Mouse (Mus musculus): Measurements from ENCODE around the gene Rgs7. TPM values are rescaled to one million over a fixed set of nuclear protein-coding genes. Genes with fewer than 3 reads are reported as not detected.

Rgs7 gene
- polyA plus RNA-seq, 1 experiment from 2014 or later, result 6.6 TPM

DNA sequence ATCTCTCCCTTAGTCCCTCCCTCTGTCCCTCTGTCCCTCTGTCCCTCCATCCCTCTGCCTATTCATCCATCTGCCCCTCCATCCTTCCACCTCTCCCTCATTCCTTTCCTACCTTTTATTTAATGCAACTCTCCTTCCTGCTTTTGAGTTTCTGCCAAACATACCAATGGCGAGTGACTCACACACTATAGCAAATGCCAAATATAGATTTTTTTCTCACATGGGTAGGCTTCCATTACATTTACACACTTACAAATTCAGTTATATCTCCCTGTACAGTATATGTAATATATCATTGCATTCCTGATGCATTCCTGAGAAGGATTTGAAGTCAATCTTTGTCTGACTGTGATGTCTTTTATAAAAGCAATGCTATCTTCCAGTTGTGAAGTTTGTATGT is 202.2 kb downstream of the Rgs7 start:
- 93% methylated on average over 1 of the region's 1 CpGs for WGBS
- H3K27ac ChIP-seq, result no peak overlapping the region
- H3K4me2 ChIP-seq, result no peak overlapping the region
- no peaks in the 10 kb centered on the region for H3K4me1 ChIP-seq
- no peaks in the 10 kb centered on the region for H3K9me3 ChIP-seq
- no peaks in the 10 kb centered on the region for H3K27me3 ChIP-seq
- H3K4me3 ChIP-seq (replicated peaks), result no peak overlapping the region
- no peaks in the 10 kb centered on the region for H3K36me3 ChIP-seq (replicated peaks)
- ATAC-seq (ENCODE audit: low FRiP score), result no peak
- no peak overlapping the region for H3K9ac ChIP-seq

DNA sequence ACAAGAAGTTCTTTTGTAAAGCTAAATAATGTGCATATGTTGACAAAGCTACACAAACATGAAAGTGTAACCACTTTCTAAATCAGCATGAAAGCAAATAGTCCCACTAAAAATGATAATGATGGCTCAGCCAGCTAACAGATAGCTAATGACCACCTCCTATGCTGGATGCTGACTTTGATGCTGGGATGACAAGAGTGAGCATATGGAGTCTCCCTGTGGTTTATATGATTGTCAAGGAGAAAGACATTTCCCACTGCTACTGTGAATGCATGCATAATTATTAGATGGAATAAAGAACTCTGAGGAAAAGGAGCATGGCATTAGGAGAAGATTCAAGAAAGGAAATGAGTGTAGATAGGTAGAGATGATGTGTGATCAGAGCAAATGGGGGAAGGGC is 230.0 kb downstream of the Rgs7 start:
- H3K27ac ChIP-seq, result no peak overlapping the region
- H3K4me2 ChIP-seq, result no peak overlapping the region
- no peak overlapping the region for H3K4me3 ChIP-seq (replicated peaks)
- no peak for ATAC-seq (ENCODE audit: low FRiP score)
- no peaks in the 10 kb centered on the region for H3K27me3 ChIP-seq
- H3K9me3 ChIP-seq, result no peaks in the 10 kb centered on the region
- no peak overlapping the region for H3K9ac ChIP-seq
- H3K36me3 ChIP-seq (replicated peaks), result no peaks in the 10 kb centered on the region
- H3K4me1 ChIP-seq, result no peaks in the 10 kb centered on the region

DNA sequence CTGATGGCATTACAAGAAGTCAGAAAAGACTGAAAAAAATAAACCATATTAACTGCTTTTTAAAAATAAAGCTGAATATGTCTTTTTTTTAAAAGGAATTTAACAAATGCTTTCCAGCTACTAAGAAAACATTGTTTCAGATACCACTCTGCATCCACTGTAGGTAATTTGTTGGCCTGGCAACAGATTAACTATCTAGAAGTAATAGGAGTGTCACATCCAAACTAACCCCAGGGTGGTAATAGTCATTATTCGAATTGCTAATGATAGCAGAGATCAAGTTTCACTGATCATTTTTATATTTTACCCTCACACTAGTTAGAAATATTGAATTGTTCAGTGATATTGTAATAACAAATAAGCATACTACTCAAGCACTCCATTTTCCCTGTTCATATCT is 232.9 kb downstream of the Rgs7 start:
- Histone ChIP-seq H3K4me2 (no peak overlapping the region), H3K4me3 (replicated peaks) (no peak overlapping the region), H3K27me3 (no peaks in the 10 kb centered on the region), H3K27ac (no peak overlapping the region), H3K9ac (no peak overlapping the region), H3K9me3 (no peaks in the 10 kb centered on the region), H3K4me1 (no peaks in the 10 kb centered on the region), H3K36me3 (replicated peaks) (no peaks in the 10 kb centered on the region)
- ATAC-seq (ENCODE audit: low FRiP score), result no peak
- WGBS, result 61% methylated on average over 1 of the region's 1 CpGs

DNA sequence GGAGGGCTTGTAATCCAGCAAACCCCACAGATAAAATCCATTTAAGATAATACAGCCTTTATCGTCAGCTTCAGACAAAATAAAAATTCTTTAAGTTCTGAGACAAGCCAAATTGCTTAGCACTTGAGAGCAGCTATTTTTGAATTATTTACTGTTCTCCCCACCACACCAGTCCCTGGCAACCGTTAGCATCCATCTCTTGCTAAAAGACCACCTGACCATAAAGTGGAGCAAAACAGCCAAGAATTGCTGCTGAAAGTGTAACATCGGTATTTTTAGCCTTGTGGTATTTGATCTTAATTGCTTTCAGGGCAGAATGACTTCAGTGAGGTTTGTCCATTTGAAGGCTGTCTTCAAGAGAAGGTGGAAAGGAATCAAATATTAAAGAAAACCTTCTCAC is 237.1 kb downstream of the Rgs7 start:
- no peak for ATAC-seq (ENCODE audit: low FRiP score)
- H3K4me3 ChIP-seq (replicated peaks), result no peak overlapping the region
- 79% methylated on average over 3 of the region's 3 CpGs for WGBS

DNA sequence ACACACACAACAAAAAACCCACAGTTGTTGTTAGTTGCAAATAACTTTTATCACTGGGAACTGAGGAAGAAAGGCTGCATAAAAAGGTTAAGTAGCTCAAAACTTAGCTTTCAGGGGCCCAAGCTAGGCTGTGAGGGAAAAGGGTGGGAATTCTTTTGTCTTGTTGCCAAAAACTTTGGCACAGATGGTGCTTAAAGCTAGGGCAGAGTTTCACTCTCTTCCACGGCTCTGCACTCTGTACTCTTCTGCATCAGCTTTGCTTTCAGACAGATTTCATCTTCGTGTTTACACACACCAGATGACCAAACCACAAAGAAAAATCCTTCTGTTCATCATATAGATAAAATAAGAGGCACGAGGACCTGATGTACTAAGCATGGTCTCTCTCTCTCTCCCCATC is 237.6 kb downstream of the Rgs7 start:
- Histone ChIP-seq H3K4me3 (replicated peaks) (no peak overlapping the region), H3K27ac (no peak overlapping the region), H3K9ac (no peak overlapping the region), H3K27me3 (no peaks in the 10 kb centered on the region), H3K36me3 (replicated peaks) (no peaks in the 10 kb centered on the region), H3K4me1 (no peaks in the 10 kb centered on the region), H3K9me3 (no peaks in the 10 kb centered on the region), H3K4me2 (no peak overlapping the region)
- ATAC-seq (ENCODE audit: low FRiP score), result no peak
- 55% methylated on average over 3 of the region's 3 CpGs for WGBS

More for the DNA sequence above, 237.1 kb downstream of the Rgs7 start:
- Histone ChIP-seq H3K9me3 (no peaks in the 10 kb centered on the region), H3K27me3 (no peaks in the 10 kb centered on the region), H3K9ac (no peak overlapping the region), H3K36me3 (replicated peaks) (no peaks in the 10 kb centered on the region), H3K4me1 (no peaks in the 10 kb centered on the region), H3K4me2 (no peak overlapping the region), H3K27ac (no peak overlapping the region)

DNA sequence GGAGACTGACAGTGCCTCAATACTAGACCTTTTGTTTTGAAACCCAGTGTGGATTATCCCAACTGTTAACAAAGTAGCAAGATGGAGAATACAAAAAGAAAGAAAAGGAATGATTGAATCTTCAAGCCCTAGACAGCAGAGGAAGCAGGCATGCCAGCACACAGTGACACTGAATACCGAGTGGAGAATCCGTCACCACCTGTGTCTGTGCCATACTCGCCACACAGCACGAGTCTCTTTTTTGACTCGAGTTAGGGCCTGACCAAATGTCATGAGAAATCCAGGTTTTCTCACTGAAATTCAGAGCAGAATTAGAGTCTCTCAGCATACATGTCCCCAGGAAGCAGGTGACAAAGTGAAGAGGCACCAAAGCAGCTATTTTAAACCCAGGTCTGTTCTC is 250.2 kb downstream of the Rgs7 start:
- H3K36me3 ChIP-seq (replicated peaks), result no peaks in the 10 kb centered on the region
- H3K27ac ChIP-seq, result no peak overlapping the region
- H3K4me3 ChIP-seq (replicated peaks), result no peak overlapping the region
- no peaks in the 10 kb centered on the region for H3K27me3 ChIP-seq
- no peaks in the 10 kb centered on the region for H3K4me1 ChIP-seq
- H3K9ac ChIP-seq, result no peak overlapping the region
- ATAC-seq (ENCODE audit: low FRiP score), result no peak
- no peak overlapping the region for H3K4me2 ChIP-seq
- H3K9me3 ChIP-seq, result no peaks in the 10 kb centered on the region
- WGBS, result 87% methylated on average over 5 of the region's 5 CpGs

DNA sequence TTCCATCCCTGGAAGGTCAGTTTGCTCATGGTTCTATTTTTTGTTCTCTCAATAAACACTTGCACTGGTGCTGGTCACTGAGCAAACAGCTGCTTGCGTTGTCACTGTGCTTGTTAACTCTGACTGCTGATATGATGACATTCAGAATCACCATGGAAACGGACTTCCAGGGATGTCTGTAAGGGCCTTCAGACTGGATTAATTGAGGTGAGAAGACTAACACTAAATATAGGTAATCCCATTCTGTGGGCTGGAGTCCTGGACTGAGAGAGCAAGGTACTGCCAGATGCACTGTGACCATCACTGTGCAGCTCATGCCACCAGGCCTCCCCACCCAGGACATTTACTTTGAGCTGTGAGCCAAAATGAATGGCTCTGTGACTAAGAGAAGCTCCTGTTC is 252.2 kb downstream of the Rgs7 start:
- no peak overlapping the region for H3K4me3 ChIP-seq (replicated peaks)
- no peaks in the 10 kb centered on the region for H3K36me3 ChIP-seq (replicated peaks)
- no peak overlapping the region for H3K27ac ChIP-seq
- H3K4me1 ChIP-seq, result no peaks in the 10 kb centered on the region
- H3K9me3 ChIP-seq, result no peaks in the 10 kb centered on the region
- ATAC-seq (ENCODE audit: low FRiP score), result peak; percentile 55
- no peaks in the 10 kb centered on the region for H3K27me3 ChIP-seq
- 76% methylated on average over 2 of the region's 2 CpGs for WGBS
- H3K4me2 ChIP-seq, result no peak overlapping the region
- H3K9ac ChIP-seq, result no peak overlapping the region

DNA sequence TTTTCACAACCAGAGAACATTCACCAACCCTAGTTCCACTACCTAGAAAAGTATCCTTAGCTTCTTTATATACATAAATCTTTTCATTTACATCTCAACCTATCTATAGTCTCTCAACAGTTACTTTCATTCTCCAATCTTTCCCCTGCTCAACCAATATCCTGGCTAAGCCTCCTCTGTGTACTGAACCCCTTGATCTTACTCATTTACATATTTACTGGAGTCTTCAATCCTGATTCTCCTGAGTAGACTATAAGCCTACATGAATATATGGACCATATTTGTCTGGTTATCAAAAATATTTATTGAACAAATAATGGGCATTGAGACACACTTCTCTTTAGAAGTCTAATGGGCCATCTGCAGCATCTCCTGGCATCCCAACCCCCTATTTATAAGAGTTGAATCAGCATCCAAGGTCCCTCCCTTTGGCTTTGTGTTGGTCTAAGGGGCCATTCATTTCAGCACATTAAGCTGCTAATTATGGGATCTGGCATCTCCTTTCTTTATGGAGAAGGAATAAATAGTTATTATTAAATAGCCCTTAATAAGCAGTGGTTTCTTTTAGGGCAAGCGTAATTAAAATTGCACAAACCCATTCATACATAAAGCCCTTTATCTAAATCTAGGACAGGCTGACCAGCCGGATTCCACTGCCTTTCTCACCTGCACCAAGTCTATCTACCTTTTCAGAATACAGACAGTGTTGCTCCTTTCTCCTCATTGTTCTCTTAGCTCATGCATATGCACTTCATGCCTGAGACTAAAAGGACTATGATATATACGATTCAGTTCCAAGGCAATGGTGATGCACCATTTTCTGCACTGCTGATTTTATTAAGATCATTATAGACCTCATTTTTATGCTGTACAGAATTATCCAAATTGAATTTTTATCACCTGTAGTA is 270.5 kb downstream of the Rgs7 start:
- Histone ChIP-seq H3K4me2 (no peak overlapping the region), H3K9ac (no peak overlapping the region), H3K4me1 (no peaks in the 10 kb centered on the region), H3K27me3 (peaks cover 5% of the 10 kb centered on the region; the same call in 1 of the 2 replicates), H3K27ac (no peak overlapping the region), H3K4me3 (replicated peaks) (no peak overlapping the region), H3K36me3 (replicated peaks) (no peaks in the 10 kb centered on the region), H3K9me3 (no peaks in the 10 kb centered on the region)
- WGBS, result 34% methylated on average over 3 of the region's 3 CpGs
- peak; percentile 73 for ATAC-seq (ENCODE audit: low FRiP score)

DNA sequence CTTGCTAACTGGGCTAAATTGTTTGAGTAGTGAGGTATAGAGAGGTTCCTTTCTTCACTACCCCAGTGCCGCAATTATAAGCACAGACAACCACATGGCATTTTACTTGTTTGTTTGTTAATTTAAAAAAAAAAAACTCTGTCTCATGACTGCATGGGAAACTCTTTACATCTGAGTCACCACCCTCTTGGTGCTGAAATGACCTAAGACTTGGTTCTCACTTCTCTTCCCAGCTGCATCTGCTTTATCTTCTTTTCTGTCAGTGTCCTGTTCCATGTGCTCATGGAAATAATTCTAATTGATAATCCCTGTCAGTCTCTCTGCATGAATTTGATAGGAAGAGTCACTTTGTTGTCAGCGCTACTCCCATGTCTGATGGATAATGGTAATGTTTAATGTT is 272.7 kb downstream of the Rgs7 start:
- no peaks in the 10 kb centered on the region for H3K4me1 ChIP-seq
- no peak overlapping the region for H3K27ac ChIP-seq
- H3K9ac ChIP-seq, result no peak overlapping the region
- H3K27me3 ChIP-seq, result peaks cover 5% of the 10 kb centered on the region; the same call in 1 of the 2 replicates
- no peaks in the 10 kb centered on the region for H3K9me3 ChIP-seq
- H3K36me3 ChIP-seq (replicated peaks), result no peaks in the 10 kb centered on the region
- H3K4me3 ChIP-seq (replicated peaks), result no peak overlapping the region
- 91% methylated on average over 2 of the region's 2 CpGs for WGBS
- no peak for ATAC-seq (ENCODE audit: low FRiP score)
- no peak overlapping the region for H3K4me2 ChIP-seq

DNA sequence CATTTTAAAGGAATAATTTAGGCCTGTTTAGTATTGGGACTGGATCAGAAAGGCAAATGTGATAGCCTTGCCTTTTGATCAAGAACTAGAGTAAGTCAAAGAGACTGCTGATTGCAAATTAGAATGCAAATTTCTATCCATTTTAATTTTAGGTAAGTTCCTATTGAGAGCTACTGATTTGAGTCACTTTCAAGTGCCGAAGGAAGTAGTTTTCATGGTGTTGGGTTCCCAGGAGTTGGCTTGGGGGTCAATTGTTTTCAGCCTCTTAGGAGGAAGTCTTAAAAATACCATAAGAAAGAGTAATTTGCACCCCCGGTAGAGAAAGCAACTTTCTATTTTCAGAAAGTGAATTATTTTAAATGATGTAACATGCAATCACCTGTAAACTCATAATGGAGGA is 285.3 kb downstream of the Rgs7 start:
- WGBS, result 86% methylated on average over 2 of the region's 2 CpGs

DNA sequence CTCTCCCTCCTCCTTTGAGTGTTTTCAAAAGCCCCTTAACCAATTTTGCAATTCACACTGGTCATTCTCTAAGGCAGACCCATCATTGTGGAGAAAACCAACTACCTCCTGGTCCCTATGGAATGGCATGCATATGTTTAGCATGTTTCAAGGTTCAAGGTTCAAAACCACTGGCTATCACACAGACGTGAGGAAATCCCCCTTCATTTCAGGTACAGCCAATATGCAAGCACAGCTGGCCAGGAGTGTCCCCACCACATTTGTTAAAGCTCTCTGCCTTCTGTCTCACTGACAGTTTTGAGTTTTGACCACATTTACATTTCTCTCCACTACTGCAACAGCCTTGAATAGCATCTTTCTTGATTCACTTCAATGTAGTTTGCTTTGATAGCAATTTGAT is 286.7 kb downstream of the Rgs7 start:
- Histone ChIP-seq H3K27ac (no peak overlapping the region), H3K9ac (no peak overlapping the region), H3K4me1 (no peaks in the 10 kb centered on the region), H3K27me3 (no peaks in the 10 kb centered on the region), H3K4me2 (no peak overlapping the region), H3K36me3 (replicated peaks) (no peaks in the 10 kb centered on the region), H3K4me3 (replicated peaks) (no peak overlapping the region), H3K9me3 (no peaks in the 10 kb centered on the region)
- WGBS, result 72% methylated on average over 1 of the region's 1 CpGs
- ATAC-seq (ENCODE audit: low FRiP score), result no peak

More for the DNA sequence above, 285.3 kb downstream of the Rgs7 start:
- no peaks in the 10 kb centered on the region for H3K9me3 ChIP-seq
- H3K4me1 ChIP-seq, result no peaks in the 10 kb centered on the region
- ATAC-seq (ENCODE audit: low FRiP score), result no peak
- H3K36me3 ChIP-seq (replicated peaks), result no peaks in the 10 kb centered on the region
- H3K4me2 ChIP-seq, result no peak overlapping the region
- no peak overlapping the region for H3K27ac ChIP-seq
- H3K9ac ChIP-seq, result no peak overlapping the region
- no peak overlapping the region for H3K4me3 ChIP-seq (replicated peaks)
- no peaks in the 10 kb centered on the region for H3K27me3 ChIP-seq

DNA sequence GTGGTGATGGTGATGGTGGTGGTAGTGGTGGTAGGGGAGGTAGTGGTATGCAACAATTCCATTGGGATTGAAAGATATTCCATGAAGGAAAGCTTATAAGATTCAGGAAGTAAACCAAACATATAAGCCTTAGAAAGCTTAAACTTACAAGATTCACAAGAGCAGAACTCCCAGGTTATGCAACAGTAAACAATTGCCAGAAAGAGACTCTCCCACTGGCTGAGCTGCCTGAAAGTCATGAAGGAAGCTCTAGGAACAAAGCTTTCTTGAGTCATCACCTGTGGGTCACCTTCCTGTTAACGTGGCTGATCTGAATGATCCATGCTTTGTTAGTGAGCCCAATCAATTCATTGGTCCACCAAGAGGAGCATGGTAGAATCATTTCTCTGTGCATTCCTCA is 288.8 kb downstream of the Rgs7 start:
- Histone ChIP-seq H3K27me3 (no peaks in the 10 kb centered on the region), H3K9me3 (no peaks in the 10 kb centered on the region), H3K4me1 (no peaks in the 10 kb centered on the region), H3K9ac (no peak overlapping the region), H3K4me3 (replicated peaks) (no peak overlapping the region), H3K4me2 (no peak overlapping the region), H3K36me3 (replicated peaks) (no peaks in the 10 kb centered on the region), H3K27ac (no peak overlapping the region)
- no peak for ATAC-seq (ENCODE audit: low FRiP score)
- 72% methylated on average over 1 of the region's 1 CpGs for WGBS

DNA sequence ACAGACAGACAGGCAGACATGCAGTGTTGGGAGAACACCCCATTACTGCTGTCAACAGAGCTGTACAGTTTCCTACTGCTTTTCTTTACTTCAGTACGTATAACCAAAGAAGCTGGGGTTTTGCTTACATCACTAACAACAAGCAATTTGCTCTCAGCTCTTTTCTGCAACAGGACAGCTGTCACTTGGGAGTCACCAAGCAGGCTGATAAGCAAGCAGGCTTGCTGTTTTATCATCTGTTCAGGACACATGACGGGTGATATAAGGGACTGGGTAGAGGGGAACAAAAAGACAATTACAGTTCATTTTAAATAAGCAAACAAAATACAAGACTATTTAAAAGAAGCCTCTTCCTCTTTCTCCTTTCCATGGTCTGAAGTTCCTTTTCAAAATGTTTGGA is 289.4 kb downstream of the Rgs7 start:
- WGBS, result 66% methylated on average over 2 of the region's 2 CpGs
- ATAC-seq (ENCODE audit: low FRiP score), result no peak
- Histone ChIP-seq H3K9me3 (no peaks in the 10 kb centered on the region), H3K4me2 (no peak overlapping the region), H3K4me1 (no peaks in the 10 kb centered on the region), H3K9ac (no peak overlapping the region), H3K27ac (no peak overlapping the region), H3K36me3 (replicated peaks) (no peaks in the 10 kb centered on the region), H3K27me3 (no peaks in the 10 kb centered on the region), H3K4me3 (replicated peaks) (no peak overlapping the region)
